Mouse (Mus musculus) cerebellum, adult 9-10 months (tissue): Measurements from ENCODE around the gene Olfr628.
"Not testable (repeated sequence)": the region's sequence is repeated elsewhere in the genome, so short reads cannot be mapped to it uniquely, and the experiment has no call there.

Source experiments
- DNase-seq: peaks from one replicate; pipeline ENCODE4 v3.0.0; 2022

Gene Olfr628

DNA sequence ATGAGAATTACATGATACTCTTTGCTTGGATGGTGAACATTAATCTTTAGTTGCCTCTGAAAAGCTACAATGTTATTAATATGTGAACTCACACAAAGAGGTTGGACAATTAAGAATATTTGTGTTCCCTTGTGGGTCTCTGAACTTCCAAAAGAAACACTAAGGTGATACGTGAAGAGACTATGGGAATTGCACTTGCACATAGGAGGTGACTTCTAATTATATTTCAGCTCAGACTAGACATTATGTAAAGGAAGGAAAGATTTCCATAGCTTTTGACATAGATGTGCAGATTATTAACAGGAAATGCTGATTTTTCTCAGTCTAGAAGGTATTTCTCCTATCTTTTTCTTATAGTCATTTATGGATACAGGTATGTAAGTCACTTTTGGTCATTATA lies at the start of gene Olfr628:
Olfr628 (plus strand) TSS at position 301 of the 400 bp plus-strand sequence.
- no peak for DNase-seq

DNA sequence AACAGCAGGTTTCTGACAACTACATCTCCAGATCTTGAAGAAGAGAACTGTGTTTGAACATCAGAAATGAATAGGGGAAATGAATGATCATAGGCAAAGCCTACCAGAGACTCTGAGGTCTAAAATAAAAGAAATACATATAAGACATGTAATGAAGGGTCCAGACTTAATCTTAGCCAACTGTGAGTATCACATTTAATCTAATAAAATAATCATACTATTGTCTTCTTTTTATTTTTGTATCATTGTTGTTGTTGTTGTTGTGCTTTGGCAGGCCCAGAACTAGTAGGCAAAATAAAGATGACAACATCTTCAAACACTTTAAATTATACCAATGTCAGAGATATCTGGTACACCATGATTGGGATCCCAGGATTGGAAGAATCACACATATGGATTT lies 47.8 kb upstream of the Olfr628 start, which contains the start of gene Olfr625-ps1:
Olfr625-ps1 (plus strand) TSS at position 301 of the 400 bp plus-strand sequence.
- no peak for DNase-seq

DNA sequence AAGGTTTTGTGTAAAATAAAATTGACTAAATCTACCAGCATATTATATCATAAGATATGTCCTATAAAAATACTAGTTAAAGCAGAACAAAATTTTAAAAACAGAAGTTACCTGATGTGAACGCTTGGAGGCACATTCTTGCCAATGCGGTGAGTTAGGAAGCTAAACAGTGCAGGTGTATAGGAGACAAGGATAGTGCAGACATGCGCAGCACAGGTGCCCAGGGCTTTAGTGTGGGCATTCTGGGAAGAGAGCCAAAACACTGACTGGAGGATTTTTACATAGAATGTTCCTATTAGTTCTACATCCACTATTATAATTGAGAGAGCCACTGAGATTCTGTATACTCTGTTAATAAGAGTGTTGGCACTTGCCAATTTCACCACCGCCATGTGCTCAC lies 30.7 kb upstream of the Olfr628 start:
- DNase-seq, result no peak

DNA sequence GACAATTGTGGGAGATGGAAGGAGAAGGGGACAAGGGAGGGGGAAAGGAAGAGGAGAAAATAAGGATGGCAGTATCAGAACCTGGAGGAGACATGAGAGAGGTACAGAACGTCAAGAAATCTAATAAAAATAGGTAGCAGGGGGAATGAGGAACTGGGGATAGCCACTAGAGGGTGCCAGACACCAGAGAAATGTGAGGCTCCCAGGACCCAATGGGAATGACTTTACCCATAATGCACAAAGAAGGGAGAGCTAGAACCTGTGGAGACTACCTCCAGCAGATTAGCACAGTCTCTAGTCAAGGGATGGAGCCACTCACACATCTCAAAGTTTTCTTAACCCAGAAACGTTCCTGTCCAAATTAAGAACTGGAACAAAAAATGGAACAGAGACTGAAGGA lies 18.1 kb upstream of the Olfr628 start:
- DNase-seq, result no peak

DNA sequence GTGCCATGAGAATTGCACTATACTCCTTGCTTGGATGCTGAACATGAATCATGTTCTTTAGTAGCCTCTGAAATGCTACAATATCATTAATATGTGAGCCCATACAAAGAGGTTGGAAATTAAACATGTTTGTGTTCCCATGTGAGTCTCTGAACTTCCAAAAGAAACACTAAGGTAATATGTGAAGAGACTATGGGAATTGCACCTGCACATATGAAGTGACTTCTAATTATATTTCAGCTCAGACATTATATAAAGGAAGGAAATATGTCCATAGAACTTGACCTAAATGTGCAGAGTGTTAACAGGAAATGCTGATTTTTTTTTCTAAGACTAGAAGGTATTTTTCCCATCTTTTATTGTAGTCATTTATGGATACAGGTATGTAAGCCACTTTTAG lies 15.8 kb upstream of the Olfr628 start, which contains the start of gene Olfr243:
Olfr243 (plus strand) TSS at position 301 of the 400 bp plus-strand sequence.
- DNase-seq, result no peak

DNA sequence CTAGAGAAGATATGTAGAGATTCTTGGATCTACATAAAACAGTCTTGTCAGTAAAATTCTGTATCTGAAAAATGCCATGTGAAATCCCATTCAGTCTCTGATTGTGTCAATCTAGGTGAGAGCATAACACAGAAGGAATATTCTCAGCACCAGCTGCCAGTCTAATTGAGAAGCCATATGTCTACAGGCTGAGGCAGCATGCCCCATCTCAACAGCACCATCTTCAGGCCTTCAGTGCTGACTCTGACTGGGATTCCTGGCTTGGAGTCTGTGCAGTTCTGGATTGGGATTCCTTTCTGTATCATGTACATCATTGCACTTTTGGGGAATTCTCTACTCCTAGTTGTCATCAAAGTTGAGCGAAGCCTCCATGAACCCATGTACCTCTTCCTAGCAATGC lies 13.8 kb upstream of the Olfr628 start:
- DNase-seq, result not testable (repeated sequence)

DNA sequence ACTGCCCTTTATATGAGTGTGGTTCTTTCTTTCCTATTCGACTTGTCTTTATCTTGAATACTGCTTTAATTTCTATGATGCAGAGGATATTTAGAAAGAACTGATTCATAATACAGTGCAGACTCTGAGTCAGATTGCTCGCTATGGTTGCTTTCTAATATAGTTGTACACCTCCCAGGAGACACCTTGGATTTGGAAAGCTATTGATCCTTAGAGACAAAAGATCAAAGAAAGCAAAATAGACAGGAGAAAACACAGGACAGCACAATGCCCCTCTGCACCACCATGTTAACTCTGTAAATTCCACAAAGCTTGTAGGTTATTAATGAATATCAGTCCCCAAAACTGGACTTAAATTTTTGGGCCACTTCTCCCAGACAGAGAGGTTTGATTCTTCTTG lies 14.7 kb downstream of the Olfr628 start, which contains the start of gene Olfr629:
Olfr629 (minus strand) TSS at position 101 of the 400 bp plus-strand sequence.
- DNase-seq, result no peak

DNA sequence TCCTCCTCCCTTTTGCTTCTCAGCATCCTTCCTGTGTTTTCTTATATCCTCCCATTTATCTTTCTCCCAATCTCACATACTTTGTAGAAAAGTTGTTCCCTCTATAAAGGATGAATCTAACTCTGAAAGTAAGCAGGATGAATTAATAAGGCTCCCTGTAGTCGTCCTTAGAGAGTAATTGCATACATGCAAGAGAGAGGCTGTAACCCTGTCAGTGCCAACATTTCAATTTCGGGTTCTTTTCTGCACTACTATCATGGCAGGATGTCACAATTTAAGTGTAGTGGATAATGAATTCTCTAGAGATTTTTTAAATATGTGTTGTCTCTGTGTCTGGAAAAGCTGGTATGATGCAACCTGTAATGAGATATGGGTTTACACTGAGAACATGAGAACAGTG lies 27.1 kb downstream of the Olfr628 start, which contains the start of gene Olfr630:
Olfr630 (minus strand) TSS at position 101 of the 400 bp plus-strand sequence.
- no peak for DNase-seq

DNA sequence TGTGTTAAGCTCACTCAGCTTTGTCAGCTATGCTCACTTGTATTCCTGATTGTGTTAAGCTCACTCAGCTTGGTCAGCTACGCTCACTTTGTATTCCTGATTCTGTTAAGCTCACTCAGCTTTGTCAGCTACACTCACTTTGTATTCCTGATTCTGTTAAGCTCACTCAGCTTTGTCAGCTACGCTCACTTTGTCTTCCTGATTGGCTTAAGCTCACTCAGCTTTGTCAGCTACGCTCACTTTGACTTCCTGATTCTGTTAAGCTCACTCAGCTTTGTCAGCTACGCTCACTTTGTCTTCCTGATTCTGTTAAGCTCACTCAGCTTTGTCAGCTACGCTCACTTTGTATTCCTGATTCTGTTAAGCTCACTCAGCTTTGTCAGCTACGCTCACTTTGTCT lies 32.0 kb downstream of the Olfr628 start:
- not testable (repeated sequence) for DNase-seq

DNA sequence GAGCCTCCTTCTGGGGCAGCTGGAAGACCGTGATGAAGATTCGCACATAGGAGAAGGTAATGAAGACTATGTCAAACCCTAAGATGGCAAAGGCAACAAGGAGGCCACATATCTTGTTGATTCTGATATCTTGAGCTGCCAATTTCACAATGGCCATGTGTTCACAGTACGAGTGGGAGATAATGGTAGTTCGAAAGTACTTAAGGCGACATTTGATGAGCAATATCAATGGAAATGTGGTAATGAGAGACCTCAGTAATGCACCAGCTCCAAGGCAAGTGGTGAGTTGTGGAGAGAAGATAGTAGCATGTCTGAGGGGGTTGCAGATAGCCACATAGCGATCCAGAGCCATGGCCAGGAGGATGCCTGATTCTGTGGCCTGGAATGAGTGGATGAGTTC lies 37.5 kb downstream of the Olfr628 start:
- DNase-seq, result not testable (repeated sequence)

DNA sequence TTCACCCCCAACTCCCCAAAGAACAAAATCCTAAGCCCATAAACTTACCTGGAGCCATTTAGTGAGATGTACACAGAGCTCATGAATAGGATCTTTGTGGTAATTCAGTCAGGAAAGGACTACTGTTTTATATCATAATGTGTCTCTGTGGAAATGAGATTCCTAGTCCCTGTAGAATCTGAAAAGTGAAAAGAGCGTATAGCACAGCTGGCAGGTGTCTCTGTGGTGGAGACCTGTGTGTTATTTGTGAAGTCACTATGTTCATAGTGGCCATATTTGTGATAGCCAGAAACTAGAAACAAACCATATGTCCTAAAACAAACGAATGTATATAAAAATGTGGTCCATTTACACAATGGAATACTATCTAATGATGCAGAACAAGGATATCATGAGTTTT lies 41.3 kb downstream of the Olfr628 start, which contains the start of gene Olfr69:
Olfr69 (minus strand) TSS at position 101 of the 400 bp plus-strand sequence.
- no peak for DNase-seq

DNA sequence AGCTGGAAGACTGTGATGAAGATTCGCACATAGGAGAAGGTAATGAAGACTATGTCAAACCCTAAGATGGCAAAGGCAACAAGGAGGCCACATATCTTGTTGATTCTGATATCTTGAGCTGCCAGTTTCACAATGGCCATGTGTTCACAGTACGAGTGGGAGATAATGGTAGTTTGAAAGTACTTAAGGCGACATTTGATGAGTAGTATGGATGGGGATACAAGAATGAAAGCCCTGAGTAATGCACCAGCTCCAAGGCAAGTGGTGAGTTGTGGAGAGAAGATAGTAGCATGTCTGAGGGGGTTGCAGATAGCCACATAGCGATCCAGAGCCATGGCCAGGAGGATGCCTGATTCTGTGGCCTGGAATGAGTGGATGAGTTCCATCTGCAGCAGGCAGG lies 47.5 kb downstream of the Olfr628 start:
- not testable (repeated sequence) for DNase-seq

DNA sequence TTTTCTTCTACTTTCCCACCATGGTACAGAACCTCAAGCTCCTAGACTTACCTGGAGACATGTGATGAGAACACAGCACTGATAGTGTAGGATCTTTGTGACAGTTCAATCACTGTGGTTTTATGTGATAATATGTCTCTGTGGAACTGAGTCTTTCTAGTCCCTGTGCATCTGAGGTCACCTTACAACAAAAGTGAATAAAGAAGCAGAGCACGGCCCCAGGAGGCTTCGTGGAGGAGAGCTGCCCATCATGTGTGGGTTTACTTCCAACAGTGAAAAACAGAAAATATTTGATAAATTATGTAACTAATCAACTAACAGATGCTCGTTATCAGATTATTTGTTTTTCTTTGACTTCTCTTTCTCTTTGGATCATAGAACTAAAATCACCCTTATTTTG lies 49.4 kb downstream of the Olfr628 start, which contains the start of gene Olfr68:
Olfr68 (minus strand) TSS at position 101 of the 400 bp plus-strand sequence.
- DNase-seq, result no peak
